Mouse (Mus musculus): ENCODE measurements around the gene Gm6993. TPM values are rescaled to one million over a fixed set of nuclear protein-coding genes. Genes with fewer than 3 reads are reported as not detected.

Gm6993 gene
- polyA plus RNA-seq, 1 experiment = not detected

DNA sequence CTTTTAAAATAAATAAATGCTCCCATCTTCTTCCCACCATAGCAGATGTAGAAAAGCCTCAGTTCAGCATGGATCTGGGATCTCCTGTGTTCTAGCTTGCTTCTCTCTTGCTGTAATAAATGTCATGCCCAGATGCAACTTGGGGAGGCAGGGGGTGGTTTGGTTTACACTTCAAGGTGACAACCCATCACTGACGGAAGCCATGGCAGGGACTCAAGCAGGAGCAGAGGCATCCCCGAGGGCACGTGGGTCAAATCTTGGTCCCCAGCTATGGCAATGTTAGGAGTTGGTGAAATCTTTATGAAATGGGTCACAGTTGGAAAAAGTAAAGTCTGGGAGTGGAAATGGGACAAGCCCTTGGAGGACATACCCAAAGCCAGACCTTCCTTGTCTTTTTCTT lies 4.1 kb downstream of the Gm6993 start:
- no peak overlapping the region for H3K27ac ChIP-seq (ENCODE audit: control insufficient read depth, insufficient read depth, low read depth, low read length, poor library complexity)
- WGBS = 77% methylated on average over 3 of the region's 3 CpGs
- TF ChIP-seq POLR2A (IDR thresholded peaks at IDR 0.05; ENCODE audit: borderline replicate concordance, control insufficient read depth, low read depth, low read length) (no peak), CTCF (IDR thresholded peaks at IDR 0.05; ENCODE audit: control insufficient read depth, insufficient read depth, low read length) (no peak)
- no peaks in the 10 kb centered on the region; the same call in 1 of the 2 replicates for H3K4me1 ChIP-seq (ENCODE audit: control insufficient read depth, insufficient read depth, low read length)
- no peak overlapping the region for H3K4me3 ChIP-seq (replicated peaks; ENCODE audit: control insufficient read depth, low read depth, low read length)

DNA sequence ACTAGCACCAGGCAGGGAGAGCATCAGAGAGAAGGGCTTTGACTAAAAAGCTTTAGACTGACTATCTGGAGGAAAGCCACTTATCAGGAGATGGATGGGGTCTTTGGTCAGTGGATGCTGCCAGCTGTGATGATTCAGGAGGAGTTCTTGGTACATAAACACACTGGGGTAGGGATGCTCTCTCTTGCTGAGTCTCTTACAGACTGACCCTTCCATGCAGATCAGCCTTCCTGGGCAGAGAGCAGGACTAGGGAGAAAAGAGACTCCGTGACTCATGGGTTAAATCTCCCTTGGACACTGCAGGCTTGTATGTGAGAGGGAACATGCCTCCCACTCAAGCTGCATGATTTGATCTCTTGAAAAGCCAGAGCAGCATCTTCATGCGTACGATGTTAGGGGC lies 5.6 kb downstream of the Gm6993 start:
- TF ChIP-seq CTCF (IDR thresholded peaks at IDR 0.05; ENCODE audit: control insufficient read depth, insufficient read depth, low read length) = no peak
- TF ChIP-seq POLR2A (IDR thresholded peaks at IDR 0.05; ENCODE audit: borderline replicate concordance, control insufficient read depth, low read depth, low read length) = no peak

DNA sequence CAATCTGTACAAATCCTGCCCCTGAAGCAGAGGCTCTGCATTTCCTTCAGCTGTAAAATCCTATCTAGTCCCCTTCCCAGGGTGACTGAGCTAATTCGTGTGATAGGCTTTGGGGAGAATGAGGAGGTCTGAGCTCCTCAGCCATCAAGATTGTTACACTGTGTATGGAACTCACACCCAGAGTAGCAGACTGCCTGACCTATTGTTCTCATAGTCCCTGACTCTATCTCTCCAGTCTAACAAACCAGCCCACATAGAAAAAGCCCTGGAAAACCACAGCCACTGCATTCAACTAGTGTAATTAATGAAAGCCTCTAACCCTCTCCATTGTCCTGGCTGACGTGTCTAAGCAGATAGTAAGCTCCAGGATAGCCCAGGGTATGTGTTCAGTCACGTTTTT lies 6.0 kb downstream of the Gm6993 start:
- Histone ChIP-seq H3K4me3 (replicated peaks; ENCODE audit: control insufficient read depth, low read depth, low read length) (no peak overlapping the region), H3K4me1 (ENCODE audit: control insufficient read depth, insufficient read depth, low read length) (no peaks in the 10 kb centered on the region; the same call in 1 of the 2 replicates), H3K27ac (ENCODE audit: control insufficient read depth, insufficient read depth, low read depth, low read length, poor library complexity) (no peak overlapping the region)
- WGBS = 42% methylated on average over 3 of the region's 3 CpGs
- TF ChIP-seq CTCF (IDR thresholded peaks at IDR 0.05; ENCODE audit: control insufficient read depth, insufficient read depth, low read length) = no peak
- TF ChIP-seq POLR2A (IDR thresholded peaks at IDR 0.05; ENCODE audit: borderline replicate concordance, control insufficient read depth, low read depth, low read length) = no peak

More for the DNA sequence above, 5.6 kb downstream of the Gm6993 start:
- Histone ChIP-seq H3K4me3 (replicated peaks; ENCODE audit: control insufficient read depth, low read depth, low read length) (no peak overlapping the region), H3K4me1 (ENCODE audit: control insufficient read depth, insufficient read depth, low read length) (no peaks in the 10 kb centered on the region; the same call in 1 of the 2 replicates), H3K27ac (ENCODE audit: control insufficient read depth, insufficient read depth, low read depth, low read length, poor library complexity) (no peak overlapping the region)
- 74% methylated on average over 3 of the region's 3 CpGs for WGBS

DNA sequence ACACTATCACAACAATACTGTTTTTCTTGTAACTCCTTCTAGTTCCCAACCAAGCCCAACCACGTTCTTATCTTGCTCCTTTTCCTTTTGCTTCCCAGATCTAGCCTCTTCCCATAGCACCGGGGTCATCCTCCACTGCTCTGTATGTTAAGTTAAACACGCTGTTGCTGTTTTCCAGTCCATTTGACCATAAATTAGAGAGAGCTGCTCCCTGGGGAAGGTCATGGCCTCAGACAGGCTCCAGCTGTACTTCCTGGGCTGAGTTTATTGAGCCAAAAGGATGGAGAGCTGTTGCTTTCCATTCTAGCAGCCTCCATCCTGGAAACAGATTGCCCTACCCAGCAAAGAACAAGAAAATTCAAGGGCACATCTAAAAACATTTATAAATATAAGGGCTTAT lies 7.6 kb downstream of the Gm6993 start:
- no peaks in the 10 kb centered on the region; the same call in 1 of the 2 replicates for H3K4me1 ChIP-seq (ENCODE audit: control insufficient read depth, insufficient read depth, low read length)
- H3K27ac ChIP-seq (ENCODE audit: control insufficient read depth, insufficient read depth, low read depth, low read length, poor library complexity) = no peak overlapping the region
- no peak for TF ChIP-seq POLR2A (IDR thresholded peaks at IDR 0.05; ENCODE audit: borderline replicate concordance, control insufficient read depth, low read depth, low read length)
- TF ChIP-seq CTCF (IDR thresholded peaks at IDR 0.05; ENCODE audit: control insufficient read depth, insufficient read depth, low read length) = no peak
- H3K4me3 ChIP-seq (replicated peaks; ENCODE audit: control insufficient read depth, low read depth, low read length) = no peak overlapping the region
- 51% methylated on average over 3 of the region's 3 CpGs for WGBS

DNA sequence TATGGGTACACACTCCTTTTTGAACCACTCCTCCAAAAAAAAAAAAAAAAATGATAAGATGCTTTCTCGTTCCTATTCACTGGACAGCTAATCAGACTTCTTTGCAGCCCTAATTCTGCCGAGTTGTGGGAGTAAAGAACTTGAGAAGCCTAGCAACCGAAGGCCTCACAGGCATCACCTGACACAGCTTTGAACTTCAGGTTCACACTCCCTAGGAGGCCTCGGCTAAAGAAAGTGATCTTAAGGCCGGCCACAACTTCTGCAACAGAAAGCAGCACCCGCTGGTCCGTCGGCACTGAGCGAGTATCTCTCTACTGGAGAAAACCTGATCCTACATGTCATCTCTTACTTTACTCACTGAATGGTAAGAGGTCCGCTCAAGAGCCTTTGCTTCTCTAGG lies 8.1 kb downstream of the Gm6993 start:
- no peak overlapping the region for H3K4me3 ChIP-seq (replicated peaks; ENCODE audit: control insufficient read depth, low read depth, low read length)
- WGBS = 64% methylated on average over 10 of the region's 10 CpGs
- TF ChIP-seq POLR2A (IDR thresholded peaks at IDR 0.05; ENCODE audit: borderline replicate concordance, control insufficient read depth, low read depth, low read length) (no peak), CTCF (IDR thresholded peaks at IDR 0.05; ENCODE audit: control insufficient read depth, insufficient read depth, low read length) (no peak)
- H3K4me1 ChIP-seq (ENCODE audit: control insufficient read depth, insufficient read depth, low read length) = no peaks in the 10 kb centered on the region; the same call in 1 of the 2 replicates
- H3K27ac ChIP-seq (ENCODE audit: control insufficient read depth, insufficient read depth, low read depth, low read length, poor library complexity) = no peak overlapping the region

DNA sequence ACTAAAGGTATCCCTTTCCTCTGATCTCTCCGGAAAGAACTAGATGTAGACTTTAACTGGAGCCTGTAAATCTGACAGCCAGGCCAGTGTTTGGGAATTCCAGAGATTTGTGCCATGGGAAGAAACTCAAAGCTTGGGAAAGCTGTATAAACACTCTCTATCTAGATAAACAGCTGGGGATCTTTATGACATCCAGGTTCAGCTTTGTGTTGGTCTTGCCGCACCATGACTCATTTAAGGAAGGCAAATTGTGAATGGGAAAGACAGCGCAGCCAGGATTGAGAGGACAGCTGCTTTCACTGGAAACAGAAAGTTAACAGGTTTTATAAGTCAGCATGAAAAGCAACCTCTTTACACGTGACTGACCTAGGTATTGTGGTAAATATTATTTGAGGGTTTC lies 11.7 kb downstream of the Gm6993 start:
- TF ChIP-seq POLR2A (IDR thresholded peaks at IDR 0.05; ENCODE audit: borderline replicate concordance, control insufficient read depth, low read depth, low read length) (no peak), CTCF (IDR thresholded peaks at IDR 0.05; ENCODE audit: control insufficient read depth, insufficient read depth, low read length) (no peak)
- Histone ChIP-seq H3K4me3 (replicated peaks; ENCODE audit: control insufficient read depth, low read depth, low read length) (no peak overlapping the region), H3K27ac (ENCODE audit: control insufficient read depth, insufficient read depth, low read depth, low read length, poor library complexity) (no peak overlapping the region), H3K4me1 (ENCODE audit: control insufficient read depth, insufficient read depth, low read length) (no peaks in the 10 kb centered on the region)
- 60% methylated on average over 4 of the region's 4 CpGs for WGBS

DNA sequence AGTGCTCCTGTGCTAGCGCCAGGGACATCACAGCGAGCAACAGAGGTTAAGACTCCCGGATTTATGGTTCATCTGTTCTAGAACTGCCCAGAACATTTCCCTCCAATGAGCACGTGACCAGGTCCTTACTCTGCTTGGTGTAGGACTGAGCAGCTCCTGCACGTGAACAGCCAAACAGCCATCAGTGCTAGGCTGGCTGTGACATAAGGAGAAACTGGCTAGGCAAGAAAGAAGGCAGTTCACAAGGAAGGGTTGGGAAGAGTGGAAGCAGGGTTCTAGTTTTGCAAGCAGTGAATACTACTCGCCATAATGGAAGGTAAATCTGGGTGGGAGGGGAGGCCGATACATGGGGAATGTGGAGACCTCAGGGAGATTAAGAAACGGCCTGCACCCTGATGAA lies 14.4 kb downstream of the Gm6993 start:
- Histone ChIP-seq H3K4me3 (replicated peaks; ENCODE audit: control insufficient read depth, low read depth, low read length) (no peak overlapping the region), H3K4me1 (ENCODE audit: control insufficient read depth, insufficient read depth, low read length) (no peaks in the 10 kb centered on the region), H3K27ac (ENCODE audit: control insufficient read depth, insufficient read depth, low read depth, low read length, poor library complexity) (no peak overlapping the region)
- TF ChIP-seq CTCF (IDR thresholded peaks at IDR 0.05; ENCODE audit: control insufficient read depth, insufficient read depth, low read length) (no peak), POLR2A (IDR thresholded peaks at IDR 0.05; ENCODE audit: borderline replicate concordance, control insufficient read depth, low read depth, low read length) (no peak)
- WGBS = 79% methylated on average over 8 of the region's 8 CpGs

DNA sequence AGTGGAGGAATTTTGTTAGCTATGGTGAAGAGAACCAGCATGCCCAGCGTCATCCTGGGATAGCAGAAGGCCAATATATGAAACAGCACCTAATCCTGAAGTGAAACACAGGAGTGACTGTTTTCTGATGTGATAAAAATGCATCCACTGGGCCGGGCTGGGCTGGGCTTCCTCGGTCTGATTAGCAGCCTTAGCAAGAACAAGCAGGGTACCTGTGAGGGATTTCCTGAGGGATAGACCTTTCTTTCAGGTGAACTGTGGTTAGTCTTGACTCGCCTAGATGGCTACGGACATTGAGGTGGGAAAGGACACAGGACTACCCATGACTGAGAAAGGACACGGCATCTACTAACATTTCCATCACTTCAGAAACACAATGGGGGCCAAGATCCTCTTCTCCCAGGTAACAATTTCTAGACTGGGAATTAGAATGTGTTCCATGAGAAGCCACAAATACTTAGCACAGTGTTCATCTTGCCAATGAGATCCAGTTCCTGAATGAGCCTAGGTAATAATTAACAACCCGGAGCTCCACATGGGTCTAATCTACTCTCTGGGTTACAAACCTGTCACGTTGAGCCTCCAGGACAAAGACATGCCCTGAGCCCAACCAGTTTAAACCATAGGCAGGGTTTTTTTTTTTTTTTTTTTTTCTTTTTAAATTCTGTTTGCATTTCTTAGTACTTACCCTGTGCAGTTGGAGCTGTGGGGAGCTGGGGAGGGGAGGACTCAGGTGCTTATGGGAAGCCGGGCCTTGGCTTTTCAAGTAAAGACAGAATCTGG lies 15.7 kb downstream of the Gm6993 start:
- TF ChIP-seq POLR2A (IDR thresholded peaks at IDR 0.05; ENCODE audit: borderline replicate concordance, control insufficient read depth, low read depth, low read length) = no peak
- no peak for TF ChIP-seq CTCF (IDR thresholded peaks at IDR 0.05; ENCODE audit: control insufficient read depth, insufficient read depth, low read length)
- Histone ChIP-seq H3K27ac (ENCODE audit: control insufficient read depth, insufficient read depth, low read depth, low read length, poor library complexity) (no peak overlapping the region), H3K4me3 (replicated peaks; ENCODE audit: control insufficient read depth, low read depth, low read length) (no peak overlapping the region), H3K4me1 (ENCODE audit: control insufficient read depth, insufficient read depth, low read length) (no peaks in the 10 kb centered on the region)
- 76% methylated on average over 9 of the region's 9 CpGs for WGBS

Measured in bone marrow, adult 2 months (tissue).